Mouse (Mus musculus) lung, embryonic 14.5 days (tissue): Measurements from ENCODE around the gene Rftn1. TPM values are rescaled to one million over a fixed set of nuclear protein-coding genes. Genes with fewer than 3 reads are reported as not detected.

ENCODE experiments used
- ATAC-seq: fragments of 200-750 bp; cut with Nextera tagmentation; 2 replicates; pipeline ENCODE4 v1.8.0; 2017; ENCODE audit warnings: mild to moderate bottlenecking, moderate TSS enrichment, moderate library complexity; ENCODE audit not compliant: insufficient read depth
- DNase-seq: peaks from one replicate; pipeline ENCODE4 v3.0.0-alpha.2; 2015
- H3K27ac ChIP-seq: fragments of 300-500 bp; sonication (generic); 2 replicates; pipeline ENCODE4 v1.5.1; 2014; ENCODE audit warnings: low read depth, mild to moderate bottlenecking, moderate library complexity
- H3K27me3 ChIP-seq: fragments of 300-500 bp; sonication (generic); 2 replicates; pipeline ENCODE4 v1.6.1; 2014; ENCODE audit warnings: low read length, control low read depth; ENCODE audit not compliant: insufficient read depth
- H3K36me3 ChIP-seq: fragments of 300-500 bp; sonication (generic); 2 replicates; pipeline ENCODE4 v1.6.1; 2014; ENCODE audit warnings: control low read depth; ENCODE audit not compliant: insufficient read depth
- H3K4me1 ChIP-seq: fragments of 300-500 bp; sonication (generic); 2 replicates; pipeline ENCODE4 v1.6.1; 2014; ENCODE audit warnings: antibody characterized with exemption, control low read depth; ENCODE audit not compliant: insufficient read depth
- H3K4me2 ChIP-seq: fragments of 300-500 bp; sonication (generic); 2 replicates; pipeline ENCODE4 v1.6.1; 2014; ENCODE audit warnings: mild to moderate bottlenecking
- H3K4me3 ChIP-seq: fragments of 300-500 bp; sonication (generic); 2 replicates; pipeline ENCODE4 v1.5.1; 2014; ENCODE audit warnings: low read depth, low read length
- H3K9ac ChIP-seq: fragments of 300-500 bp; sonication (generic); 2 replicates; pipeline ENCODE4 v1.6.1; 2014
- H3K9me3 ChIP-seq: fragments of 300-500 bp; sonication (generic); 2 replicates; pipeline ENCODE4 v1.6.1; 2016; ENCODE audit warnings: low read depth, low read length, control low read depth
- CTCF ChIP-seq: IDR thresholded peaks from 2 replicates; pipeline ENCODE4 v1.5.1; 2016; ENCODE audit warnings: antibody characterized with exemption, low read depth
- WGBS: fragments of 180-500 bp; shearing (Covaris S2); extraction: QIAGEN DNeasy Blood & Tissue Kit; methylation state at CpG from one replicate; pipeline ENCODE4 v1.1.7; 2014; 5-methylcytosine and 5-hydroxymethylcytosine counted together
- polyA plus RNA-seq: library from polyadenylated mRNA; unstranded; fragments of >200 nt; fragmentation: Nextera tagmentation; extraction: Ambion mirVana; gene quantifications from 2 replicates; pipeline ENCODE4 v1.2.1, GENCODE M21; 2014

The Rftn1 gene
- polyA plus RNA-seq, 1 experiment from 2014 or later = 19.0 TPM

GRCm38 (mm10) chr17:50047182-50047581 is 143.3 kb downstream of the Rftn1 start:
- Histone ChIP-seq H3K36me3 (no peaks in the 10 kb centered on the region), H3K9ac (no peak overlapping the region), H3K27ac (no peak overlapping the region), H3K27me3 (no peaks in the 10 kb centered on the region), H3K4me1 (no peaks in the 10 kb centered on the region), H3K4me2 (no peak overlapping the region), H3K9me3 (no peaks in the 10 kb centered on the region), H3K4me3 (no peak overlapping the region)
- ATAC-seq (no peak), DNase-seq (no peak)
- 91% methylated on average over 12 of the region's 12 CpGs for WGBS
- no peak for TF ChIP-seq CTCF

- ATAC-seq (no peak), DNase-seq (no peak)
- H3K27ac ChIP-seq = no peak overlapping the region
- H3K4me3 ChIP-seq = no peak overlapping the region
- no peaks in the 10 kb centered on the region for H3K27me3 ChIP-seq
- no peak for TF ChIP-seq CTCF
- H3K4me1 ChIP-seq = no peaks in the 10 kb centered on the region
- H3K36me3 ChIP-seq = no peaks in the 10 kb centered on the region
- no peak overlapping the region for H3K4me2 ChIP-seq
- H3K9ac ChIP-seq = no peak overlapping the region
- H3K9me3 ChIP-seq = no peaks in the 10 kb centered on the region
- WGBS = 70% methylated on average over 3 of the region's 3 CpGs
Observed at GRCm38 (mm10) chr17:50040727-50041410, 149.6 kb downstream of the Rftn1 start.

- no peak overlapping the region for H3K4me2 ChIP-seq
- 67% methylated on average over 10 of the region's 10 CpGs for WGBS
- H3K36me3 ChIP-seq = no peaks in the 10 kb centered on the region
- no peak overlapping the region for H3K27ac ChIP-seq
- no peaks in the 10 kb centered on the region for H3K4me1 ChIP-seq
- no peaks in the 10 kb centered on the region for H3K9me3 ChIP-seq
- DNase-seq (no peak), ATAC-seq (no peak)
- no peak for TF ChIP-seq CTCF
- H3K4me3 ChIP-seq = no peak overlapping the region
- H3K27me3 ChIP-seq = no peaks in the 10 kb centered on the region
- no peak overlapping the region for H3K9ac ChIP-seq
Observed at GRCm38 (mm10) chr17:50037882-50038665, 152.4 kb downstream of the Rftn1 start.

- H3K9me3 ChIP-seq = no peaks in the 10 kb centered on the region
- no peaks in the 10 kb centered on the region for H3K27me3 ChIP-seq
- H3K9ac ChIP-seq = no peak overlapping the region
- H3K27ac ChIP-seq = no peak overlapping the region
- TF ChIP-seq CTCF = no peak
- DNase-seq (no peak), ATAC-seq (no peak)
- 75% methylated on average over 4 of the region's 4 CpGs for WGBS
- no peak overlapping the region for H3K4me3 ChIP-seq
- no peak overlapping the region for H3K4me2 ChIP-seq
- H3K36me3 ChIP-seq = no peaks in the 10 kb centered on the region
- H3K4me1 ChIP-seq = no peaks in the 10 kb centered on the region
Observed at GRCm38 (mm10) chr17:50037416-50037815, 153.1 kb downstream of the Rftn1 start.

- no peak for ATAC-seq
- H3K9ac ChIP-seq = no peak overlapping the region
- H3K27ac ChIP-seq = no peak overlapping the region
- no peaks in the 10 kb centered on the region for H3K36me3 ChIP-seq
- no peaks in the 10 kb centered on the region for H3K27me3 ChIP-seq
- no peak overlapping the region for H3K4me3 ChIP-seq
- TF ChIP-seq CTCF = no peak
- H3K9me3 ChIP-seq = no peaks in the 10 kb centered on the region
- WGBS = 84% methylated on average over 14 of the region's 14 CpGs
- no peak overlapping the region for H3K4me2 ChIP-seq
- no peak for DNase-seq
- H3K4me1 ChIP-seq = no peaks in the 10 kb centered on the region
Observed at GRCm38 (mm10) chr17:50036751-50037385, 153.6 kb downstream of the Rftn1 start.

GRCm38 (mm10) chr17:50033698-50034097 is 156.8 kb downstream of the Rftn1 start:
- Histone ChIP-seq H3K27me3 (no peaks in the 10 kb centered on the region), H3K4me3 (no peak overlapping the region), H3K4me1 (no peaks in the 10 kb centered on the region), H3K9me3 (no peaks in the 10 kb centered on the region), H3K9ac (no peak overlapping the region), H3K36me3 (no peaks in the 10 kb centered on the region), H3K27ac (no peak overlapping the region), H3K4me2 (no peak overlapping the region)
- DNase-seq (no peak), ATAC-seq (no peak)
- WGBS = 69% methylated on average over 6 of the region's 6 CpGs
- TF ChIP-seq CTCF = no peak
